Mouse (Mus musculus) left cerebral cortex, adult 9 months (tissue): ENCODE data around the gene Ugt1a10.
"Not testable (repeated sequence)": the region's sequence is repeated elsewhere in the genome, so short reads cannot be mapped to it uniquely, and the experiment has no call there.

Experiments
- DNase-seq, 2 experiments: peaks; one replicate each; pipeline ENCODE4 v3.0.0; 2022; ENCODE audit warnings: low spot score in 2 of 2

Gene Ugt1a10

DNA sequence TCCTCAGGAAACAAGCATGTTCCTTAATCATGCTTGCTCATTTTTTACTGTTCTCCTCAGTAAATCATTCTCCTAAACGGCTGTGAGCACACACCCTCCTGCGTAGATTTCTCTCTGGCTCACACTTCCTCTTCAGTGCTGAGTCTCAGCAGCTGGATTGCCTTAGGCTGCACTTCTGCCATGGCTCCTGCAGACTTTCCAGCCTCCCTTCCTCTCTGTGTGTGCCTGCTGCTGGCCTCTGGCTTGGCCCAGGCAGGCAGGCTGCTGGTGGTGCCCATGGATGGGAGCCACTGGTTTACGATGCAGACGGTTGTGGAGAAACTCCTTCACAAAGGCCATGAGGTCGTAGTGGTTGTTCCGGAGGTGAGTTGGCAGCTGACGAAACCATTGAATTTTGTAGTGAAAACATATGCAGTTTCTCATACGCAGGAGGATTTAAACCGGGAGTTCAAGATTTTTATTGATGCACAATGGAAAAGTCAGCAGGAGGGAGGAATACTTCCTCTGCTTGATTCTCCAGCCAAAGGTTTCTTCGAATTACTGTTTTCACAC is 39.8 kb downstream of the Ugt1a10 start, which contains the start of gene Ugt1a7c:
TSS of gene Ugt1a7c (plus strand) at position 122 of the 552 bp plus-strand sequence.
- no peak for DNase-seq

DNA sequence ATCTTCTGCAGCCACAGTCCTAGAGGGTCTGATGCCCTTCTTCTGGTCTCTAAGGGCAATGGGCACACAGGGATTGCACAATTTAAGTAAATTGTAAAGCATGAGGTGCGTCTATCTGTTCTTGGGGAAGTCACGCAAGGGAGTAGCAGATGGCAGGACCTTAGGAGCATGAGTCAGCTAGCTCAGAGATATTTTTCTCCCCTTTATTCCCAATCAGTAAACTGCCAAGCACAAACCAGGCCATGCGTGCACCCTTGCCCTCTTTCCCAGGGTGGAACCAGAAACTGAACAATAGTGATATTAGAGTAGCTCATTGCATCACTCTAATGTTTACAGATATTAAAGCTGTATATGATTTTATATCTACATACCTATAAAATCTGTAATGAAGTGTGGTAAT is 43.4 kb downstream of the Ugt1a10 start:
- DNase-seq = not testable (repeated sequence)

DNA sequence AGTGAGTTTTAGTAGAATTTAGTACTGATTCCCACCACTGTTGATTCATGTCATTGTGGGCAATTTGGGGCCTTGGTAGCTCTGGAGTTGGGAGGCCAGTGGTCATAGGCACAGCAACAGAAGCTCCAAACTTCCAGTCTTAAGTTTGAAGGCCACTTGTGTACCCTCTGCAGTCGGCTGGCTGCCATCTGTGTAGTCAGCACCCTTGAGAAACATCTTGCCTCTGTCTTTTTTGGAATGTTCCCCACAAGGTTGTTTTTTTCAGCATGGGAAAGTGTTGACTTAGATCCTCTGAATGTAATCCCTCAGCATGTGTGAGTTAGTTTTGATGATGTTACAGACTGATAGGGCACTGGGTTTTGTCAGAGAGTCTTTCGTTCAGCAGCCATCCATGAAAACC is 44.5 kb downstream of the Ugt1a10 start:
- not testable (repeated sequence) for DNase-seq

DNA sequence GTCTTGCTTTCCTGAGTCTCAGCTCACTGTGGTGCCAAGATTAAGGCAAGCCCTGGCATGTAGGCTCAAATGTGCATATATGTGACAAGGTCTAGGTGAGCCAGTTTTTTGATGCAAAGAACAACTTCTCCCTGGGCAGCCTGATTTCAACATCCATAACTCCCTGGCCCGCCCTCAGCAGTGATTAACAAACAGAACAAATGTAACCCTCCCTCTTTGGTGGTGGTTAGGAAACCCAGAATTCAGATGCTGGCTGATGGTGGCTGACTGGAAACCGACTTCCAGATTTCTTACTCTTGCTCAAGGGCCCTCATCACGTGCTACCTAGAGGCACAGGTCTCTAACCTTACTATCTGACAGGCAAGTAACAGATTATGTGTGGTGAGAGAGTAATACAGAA is 47.8 kb downstream of the Ugt1a10 start, which contains the start of gene Ugt1a6b:
TSS of gene Ugt1a6b (plus strand) at position 234 of the 400 bp plus-strand sequence.
- not testable (repeated sequence) for DNase-seq

DNA sequence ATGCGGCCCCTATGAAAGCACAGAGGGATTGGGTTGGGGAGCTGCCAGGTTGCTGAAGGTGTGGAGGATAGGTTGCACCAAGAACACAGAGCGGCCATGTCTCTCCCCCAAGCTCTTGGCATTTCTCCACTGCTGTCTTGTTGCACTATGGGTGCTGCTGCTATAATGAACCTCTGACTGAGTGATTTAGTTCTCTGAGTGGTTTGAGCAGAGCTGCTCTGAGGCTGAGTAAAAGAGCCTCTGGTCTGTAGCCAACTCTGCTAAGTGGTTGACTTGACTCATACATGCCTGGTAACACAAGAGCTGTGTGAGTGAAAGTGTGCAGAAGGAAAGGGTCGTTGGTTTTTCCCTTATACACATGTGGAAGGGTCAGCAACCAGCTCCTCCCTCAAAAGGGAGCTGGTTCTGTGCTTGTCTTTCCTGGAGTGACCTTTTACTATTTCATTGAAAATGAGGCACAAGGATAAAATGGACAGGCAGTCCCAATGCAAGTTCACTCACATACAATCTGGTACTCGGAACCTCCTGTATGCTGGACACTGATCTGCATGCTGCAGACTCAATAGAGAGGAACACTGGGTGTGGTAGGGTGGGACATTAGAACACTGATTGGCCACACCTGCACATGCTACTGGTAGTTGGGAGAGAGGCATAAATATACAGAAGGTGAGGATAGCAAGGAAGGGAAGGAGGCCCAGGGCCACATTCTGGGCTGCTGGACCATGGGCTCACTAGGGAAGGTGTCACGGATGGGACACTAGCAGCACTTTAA is 48.7 kb downstream of the Ugt1a10 start:
- DNase-seq = not testable (repeated sequence)

DNA sequence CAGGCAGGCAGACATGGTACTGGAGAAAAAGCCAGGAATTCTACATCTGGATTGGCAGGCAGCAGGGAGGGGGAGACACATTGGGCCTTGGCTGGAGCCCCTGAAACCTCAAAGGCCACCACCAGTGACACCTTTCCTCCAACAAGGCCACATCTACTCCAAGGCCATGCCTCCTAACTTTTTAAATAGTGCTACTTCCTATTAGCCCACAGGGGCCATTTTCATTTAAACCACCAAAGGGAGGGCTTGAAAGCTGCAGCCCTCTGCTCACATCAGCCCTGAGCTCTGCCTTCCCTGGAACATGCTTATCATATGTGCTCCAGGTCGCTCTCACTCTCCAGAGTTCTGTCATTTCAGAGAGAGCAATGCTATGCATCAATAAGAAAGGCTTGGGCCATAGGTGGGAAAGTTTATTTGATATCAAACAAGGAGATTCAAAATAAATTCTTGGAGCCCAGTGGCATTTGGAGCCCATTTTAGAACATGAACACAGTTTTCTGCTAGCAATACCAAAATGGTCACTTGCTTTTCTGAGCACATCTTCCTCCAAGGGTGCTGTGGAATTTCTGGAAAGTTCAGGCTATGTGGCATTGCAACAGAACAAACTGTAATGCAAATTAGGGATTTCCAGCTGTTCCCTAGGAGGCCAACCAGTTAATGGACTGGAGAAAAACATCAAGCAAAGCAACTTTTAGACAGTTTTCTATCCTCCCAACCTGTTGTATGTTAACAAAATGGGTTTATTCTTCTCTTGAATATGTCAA is 49.7 kb downstream of the Ugt1a10 start:
- DNase-seq = no peak

DNA sequence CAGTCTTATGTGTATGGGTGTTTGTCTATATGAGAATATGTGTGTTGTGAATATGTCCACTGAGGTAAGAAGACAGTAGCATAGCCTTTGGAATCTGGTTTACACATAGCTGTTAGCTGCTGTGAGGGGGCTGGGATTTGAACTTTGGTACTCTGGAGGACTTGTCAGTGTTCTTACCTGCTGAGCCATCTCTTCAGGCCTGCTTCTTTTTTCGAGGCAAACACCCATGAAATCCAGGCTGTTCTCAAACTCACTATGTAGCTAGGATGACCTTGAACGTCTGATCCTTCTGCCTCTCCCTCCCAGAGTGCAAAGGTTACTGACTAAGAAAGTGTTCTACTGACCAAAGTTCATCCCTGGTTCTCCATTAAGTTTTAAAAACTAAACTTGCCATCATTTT is 50.5 kb downstream of the Ugt1a10 start:
- no peak for DNase-seq

DNA sequence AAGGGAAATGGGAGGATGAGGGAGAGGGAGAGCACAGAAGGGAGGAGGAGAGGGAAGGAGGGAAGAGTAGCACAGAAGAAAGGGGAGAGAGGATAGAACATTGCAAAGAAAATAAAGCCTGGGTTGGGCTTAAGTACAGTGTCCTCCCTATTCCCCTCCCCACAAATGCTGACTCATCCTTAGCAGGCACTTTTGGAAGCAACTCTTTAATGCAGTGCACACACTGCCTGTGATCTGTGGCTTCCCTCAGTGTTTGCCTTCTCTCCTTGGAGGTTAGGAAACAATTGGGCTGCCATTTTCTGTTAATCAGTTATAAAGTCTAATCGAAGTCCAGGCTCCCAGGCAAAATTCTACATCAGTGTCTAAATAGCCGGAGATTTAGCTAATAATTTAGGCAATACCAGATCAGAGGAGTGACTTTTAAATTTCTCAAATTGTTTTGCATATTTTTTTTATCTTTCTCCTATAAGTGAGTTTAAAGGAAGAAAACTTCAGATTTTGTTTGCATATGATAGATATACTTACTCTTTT is 53.9 kb downstream of the Ugt1a10 start:
- not testable (repeated sequence) for DNase-seq

DNA sequence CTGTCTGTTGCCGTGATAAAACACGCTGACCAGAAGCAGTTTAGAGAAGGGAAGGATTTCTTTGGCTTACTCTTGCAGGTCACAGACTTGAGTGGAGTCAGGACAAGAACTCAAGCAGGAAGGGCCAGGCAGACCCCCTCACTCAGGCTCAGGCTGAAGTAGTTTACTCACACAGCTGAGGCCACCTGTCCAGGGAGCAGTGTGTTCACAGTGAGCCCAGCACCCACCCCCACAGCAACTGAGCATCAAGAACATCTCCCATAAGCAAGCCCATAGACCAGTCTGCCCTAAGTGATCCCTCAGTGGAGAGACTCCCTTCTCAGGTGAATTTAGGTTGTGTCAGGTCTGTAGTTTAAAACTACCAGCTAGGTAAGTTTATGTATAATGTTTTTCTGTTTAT is 54.4 kb downstream of the Ugt1a10 start:
- not testable (repeated sequence) for DNase-seq

DNA sequence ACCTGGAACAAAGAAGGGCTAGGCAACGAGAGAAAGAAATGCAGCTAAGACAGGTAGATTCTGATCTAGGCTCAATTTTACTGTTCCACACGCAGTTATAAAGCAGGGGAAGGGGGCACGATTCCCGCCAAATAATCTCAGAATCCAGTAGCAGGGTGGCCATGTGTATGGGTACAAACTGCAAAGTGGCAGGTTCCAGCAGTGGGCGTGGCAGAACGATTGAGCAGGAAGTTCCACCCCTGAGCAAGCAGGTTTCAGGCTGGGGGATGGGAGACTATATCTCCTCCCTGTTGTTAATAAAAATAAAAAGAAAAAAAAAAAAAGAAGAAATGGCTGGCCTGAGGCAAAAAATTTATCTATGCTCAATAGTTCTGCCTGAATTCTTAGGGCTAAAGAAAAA is 57.6 kb downstream of the Ugt1a10 start:
- not testable (repeated sequence) for DNase-seq

DNA sequence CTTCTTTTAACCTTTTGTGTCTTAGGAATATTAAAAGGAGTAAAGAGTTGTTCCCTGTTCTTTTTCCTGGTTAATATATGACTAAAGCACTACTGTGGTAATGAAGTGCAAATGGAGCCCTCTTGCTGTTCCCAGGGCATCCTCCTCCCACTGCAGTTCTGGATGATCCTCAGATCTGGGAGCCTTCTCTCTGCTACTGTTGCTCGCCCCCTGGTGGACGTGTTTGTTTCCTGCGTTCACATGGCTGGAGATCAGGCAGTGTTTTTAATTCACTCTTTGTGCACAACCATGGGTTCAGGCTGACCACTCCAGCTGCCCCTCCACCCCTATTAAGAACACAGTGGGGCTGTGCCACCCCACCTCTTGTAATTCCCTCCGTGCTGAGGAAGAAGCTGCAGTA is 65.4 kb downstream of the Ugt1a10 start:
- not testable (repeated sequence) for DNase-seq

DNA sequence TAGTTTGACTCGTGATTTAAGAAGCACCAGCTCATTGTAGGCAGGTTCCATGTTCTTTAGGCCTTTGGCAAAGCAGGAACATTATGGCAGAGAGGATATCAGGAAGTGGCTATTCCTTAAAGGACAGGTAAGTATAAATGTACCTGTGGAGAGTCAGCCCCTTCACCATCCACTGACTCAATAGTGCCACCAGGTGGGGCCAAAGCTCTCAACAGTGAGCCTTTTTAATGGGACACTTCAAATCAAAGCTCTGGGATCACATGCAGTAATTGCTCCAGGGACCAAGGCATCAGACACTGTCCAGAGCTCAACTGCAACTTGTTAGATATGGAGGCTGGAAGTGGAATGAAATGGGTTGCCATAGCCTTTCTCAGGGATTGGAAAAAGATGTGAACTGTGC is 66.3 kb downstream of the Ugt1a10 start:
- DNase-seq = not testable (repeated sequence)

DNA sequence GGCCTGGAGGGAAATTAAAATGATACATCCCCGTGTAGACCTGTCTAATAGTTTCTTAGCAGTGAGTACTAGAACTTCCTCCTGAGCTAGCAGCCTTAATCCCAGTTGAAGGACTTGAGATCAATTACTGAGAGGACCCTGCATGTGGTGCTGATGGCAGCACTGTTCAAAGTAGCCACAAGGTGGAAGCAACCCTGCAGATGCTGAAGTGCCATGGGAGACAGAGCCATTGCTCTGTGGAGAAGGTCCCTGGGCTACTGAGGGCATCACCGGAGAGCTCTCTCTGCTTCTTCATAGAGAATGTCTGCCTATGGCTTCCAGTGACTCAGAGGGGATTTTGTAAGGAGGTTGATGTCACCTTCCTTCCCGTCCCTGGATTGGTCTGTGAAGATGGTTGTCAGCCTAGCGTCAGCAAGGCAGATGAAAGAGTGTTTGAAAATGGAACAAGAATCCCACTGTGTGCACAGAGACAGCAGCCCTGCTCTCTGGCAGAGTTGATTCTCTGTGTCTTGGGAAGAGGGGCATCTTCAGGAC is 70.7 kb downstream of the Ugt1a10 start:
- not testable (repeated sequence) for DNase-seq

DNA sequence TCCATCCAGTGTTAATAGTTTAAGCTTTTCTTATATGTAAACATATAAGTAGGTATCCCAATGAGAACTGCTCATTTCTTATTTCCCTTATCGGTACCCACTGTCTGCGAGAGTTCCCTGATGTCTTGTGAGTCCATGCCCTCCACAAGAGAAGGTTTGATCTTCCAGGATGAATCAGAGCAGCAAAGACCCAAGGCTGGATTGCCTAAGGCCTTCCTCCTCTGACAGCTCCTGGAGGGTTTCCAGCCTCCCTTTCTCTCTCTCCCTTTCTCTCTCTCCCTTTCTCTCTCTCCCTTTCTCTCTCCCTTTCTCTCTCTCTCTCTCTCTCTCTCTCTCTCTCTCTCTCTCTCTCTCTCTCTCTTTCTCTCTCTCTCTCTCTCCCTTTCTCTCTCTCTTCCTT is 73.9 kb downstream of the Ugt1a10 start:
- DNase-seq = not testable (repeated sequence)

DNA sequence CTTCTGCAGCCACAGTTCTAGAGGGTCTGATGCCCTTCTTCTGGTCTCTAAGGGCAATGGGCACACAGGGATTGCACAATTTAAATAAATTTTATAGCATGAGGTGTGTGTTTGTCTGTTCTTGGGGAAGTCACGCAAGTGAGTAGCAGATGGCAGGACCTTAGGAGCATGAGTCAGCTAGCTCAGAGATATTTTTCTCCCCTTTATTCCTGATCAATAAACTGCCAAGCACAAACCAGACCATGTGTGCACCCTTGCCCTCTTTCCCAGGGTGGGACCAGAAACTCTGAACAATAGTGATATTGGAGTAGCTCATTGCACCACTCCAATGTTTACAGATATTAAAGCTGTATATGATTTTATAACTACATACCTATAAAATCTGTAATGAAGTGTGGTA is 75.0 kb downstream of the Ugt1a10 start:
- DNase-seq = not testable (repeated sequence)

DNA sequence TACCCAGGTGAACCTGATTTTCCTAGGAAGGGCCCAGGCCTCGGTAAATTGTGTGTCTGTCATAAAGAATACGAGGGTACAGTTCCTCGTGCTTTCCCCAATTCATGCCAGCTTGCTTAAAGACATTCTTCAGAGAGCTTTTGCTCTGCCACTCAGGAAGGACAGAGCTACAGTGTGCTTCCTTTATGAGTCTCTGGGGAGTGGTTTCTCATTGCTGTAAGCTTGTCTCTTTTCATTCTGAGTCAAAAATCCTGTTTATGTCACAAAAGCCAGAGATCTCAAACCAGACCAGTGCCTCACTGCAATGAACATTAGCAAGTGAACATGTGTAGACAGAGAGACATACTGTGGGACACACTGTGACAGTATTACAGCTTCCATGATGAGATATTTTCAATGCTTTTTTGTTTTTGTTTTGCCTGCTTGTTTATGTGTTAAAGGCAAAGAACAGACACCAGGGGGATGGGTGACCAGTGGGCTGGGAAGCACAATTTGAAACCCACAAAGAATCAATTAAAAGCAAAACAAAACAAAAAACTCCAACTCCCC is 78.8 kb downstream of the Ugt1a10 start:
- DNase-seq = no peak

DNA sequence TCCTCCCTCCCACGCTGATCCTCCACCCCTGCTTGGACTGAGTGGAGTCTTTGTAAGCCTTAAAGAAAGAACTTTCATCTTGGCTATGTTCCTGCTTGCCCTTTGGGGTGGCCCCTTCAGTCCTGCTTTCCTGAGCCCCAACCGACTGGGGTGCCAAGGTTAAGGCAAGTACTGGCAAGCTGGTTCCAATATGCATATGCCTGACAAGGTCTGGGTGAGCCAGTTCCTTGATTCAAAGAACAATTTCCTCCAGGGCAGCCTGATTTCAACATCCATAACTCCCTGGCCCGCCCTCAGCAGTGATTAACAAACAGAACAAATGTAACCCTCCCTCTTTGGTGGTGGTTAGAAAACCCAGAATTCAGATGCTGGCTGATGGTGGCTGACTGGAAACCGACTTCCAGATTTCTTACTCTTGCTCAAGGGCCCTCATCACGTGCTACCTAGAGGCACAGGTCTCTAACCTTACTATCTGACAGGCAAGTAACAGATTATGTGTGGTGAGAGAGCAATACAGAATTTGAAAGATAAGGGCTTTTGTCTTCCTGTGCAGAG is 79.3 kb downstream of the Ugt1a10 start, which contains the start of gene Ugt1a6a:
TSS of gene Ugt1a6a (plus strand) at position 353 of the 555 bp plus-strand sequence.
- DNase-seq = peak in 1 of 2 experiments; percentile 19

DNA sequence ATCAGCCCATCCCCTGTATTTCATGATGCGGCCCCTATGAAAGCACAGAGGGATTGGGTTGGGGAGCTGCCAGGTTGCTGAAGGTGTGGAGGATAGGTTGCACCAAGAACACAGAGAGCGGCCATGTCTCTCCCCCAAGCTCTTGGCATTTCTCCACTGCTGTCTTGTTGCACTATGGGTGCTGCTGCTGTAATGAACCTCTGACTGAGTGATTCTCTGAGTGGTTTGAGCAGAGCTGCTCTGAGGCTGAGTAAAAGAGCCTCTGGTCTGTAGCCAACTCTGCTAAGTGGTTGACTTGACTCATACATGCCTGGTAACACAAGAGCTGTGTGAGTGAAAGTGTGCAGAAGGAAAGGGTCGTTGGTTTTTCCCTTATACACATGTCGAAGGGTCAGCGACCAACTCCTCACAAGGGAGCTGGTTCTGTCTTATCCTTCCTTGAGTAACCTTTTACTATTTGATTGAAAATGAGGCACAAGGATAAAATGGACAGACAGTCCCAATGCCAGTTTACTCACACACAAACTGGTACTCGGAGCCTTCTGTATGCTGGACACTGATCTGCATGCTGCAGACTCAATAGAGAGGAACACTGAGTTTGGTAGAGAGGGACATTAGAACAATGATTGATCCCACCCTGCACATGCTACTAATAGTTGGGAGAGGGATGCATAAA is 80.2 kb downstream of the Ugt1a10 start:
- DNase-seq = not testable (repeated sequence)

DNA sequence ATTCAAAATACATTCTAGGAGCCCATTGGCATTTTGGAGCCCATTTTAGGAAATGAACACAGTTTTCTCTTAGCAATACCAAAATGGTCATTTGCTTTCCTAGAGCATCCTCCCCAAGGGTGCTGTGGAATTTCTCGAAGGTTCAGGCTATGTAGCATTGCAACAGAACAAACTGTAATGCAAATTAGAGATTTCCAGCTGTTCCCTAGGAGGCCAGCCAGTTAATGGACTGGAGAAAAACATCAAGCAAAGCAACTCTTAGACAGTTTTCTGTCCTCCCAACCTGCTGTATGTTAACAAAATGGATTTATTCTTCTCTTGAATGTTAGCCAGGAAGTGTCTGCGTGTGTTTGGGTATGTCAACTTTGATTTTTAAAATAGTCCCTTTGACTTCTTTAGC is 81.5 kb downstream of the Ugt1a10 start:
- no peak for DNase-seq

DNA sequence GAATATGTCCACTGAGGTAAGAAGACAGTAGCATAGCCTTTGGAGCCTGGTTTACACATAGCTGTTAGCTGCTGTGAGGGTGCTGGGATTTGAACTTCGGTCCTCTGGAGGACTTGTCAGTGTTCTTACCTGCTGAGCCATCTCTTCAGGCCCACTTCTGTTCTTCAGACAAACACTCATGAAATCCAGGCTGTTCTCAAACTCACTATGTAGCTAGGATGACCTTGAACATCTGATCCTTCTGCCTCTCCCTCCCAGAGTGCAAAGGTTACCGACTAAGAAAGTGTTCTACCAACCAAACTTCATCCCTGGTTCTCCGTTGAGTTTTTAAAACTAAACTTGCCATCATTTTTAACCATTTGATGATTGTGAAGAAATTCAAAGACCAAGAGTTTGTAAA is 82.1 kb downstream of the Ugt1a10 start:
- no peak for DNase-seq

DNA sequence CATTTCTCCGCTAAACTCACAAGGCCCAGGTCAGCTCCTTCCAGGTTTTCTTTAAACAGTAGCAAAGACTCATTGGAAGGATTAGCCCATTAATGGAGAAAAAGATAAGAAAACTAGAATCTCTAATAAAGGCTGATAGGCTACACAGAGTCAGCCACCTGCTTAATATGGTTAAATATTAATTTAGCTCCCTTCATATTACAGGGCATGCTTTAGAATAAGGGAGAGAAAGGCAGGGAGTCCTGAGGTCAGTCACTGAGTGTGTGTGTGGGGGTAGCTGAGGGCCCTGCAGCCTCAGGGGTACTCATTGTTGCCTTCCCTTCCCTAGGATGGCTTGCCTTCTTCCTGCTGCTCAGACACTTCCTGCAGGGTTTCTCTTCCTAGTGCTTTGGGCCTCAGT is 83.0 kb downstream of the Ugt1a10 start:
- no peak for DNase-seq
